Mouse (Mus musculus) forebrain, embryonic 13.5 days (tissue): ENCODE results near the gene Kdm4b. TPM values are rescaled to one million over a fixed set of nuclear protein-coding genes. Genes with fewer than 3 reads are reported as not detected.

ENCODE experiments used
- microRNA-seq: library from miRNA; unstranded; fragments of <30 nt; microRNA quantifications from one replicate; pipeline ENCODE4, GENCODE M21; 2016
- polyA plus RNA-seq: library from polyadenylated mRNA; unstranded; fragments of >200 nt; fragmentation: Nextera tagmentation; extraction: Ambion mirVana; gene quantifications from 2 replicates; pipeline ENCODE4 v1.2.1, GENCODE M21; 2015

Gene Kdm4b
- polyA plus RNA-seq, 1 experiment from 2014 or later: 51.4 TPM

Small RNAs within 50 kb of the gene (microRNA-seq; reads per million reads assigned to microRNA genes)
- 3.2 reads per million, percentile 6 among the genes with 10 or more reads in this experiment for gene Mir6977

Other genes with a start within 250 kb of the Kdm4b start
- 163 and 169 TPM in 2 replicates for gene Hdgfl2, start 246.4 kb upstream of the Kdm4b start, polyA plus RNA-seq
- gene Plin4, start 216.3 kb upstream of the Kdm4b start, polyA plus RNA-seq: 0.06 and 0.08 TPM in 2 replicates
- 0.27 and 0.52 TPM in 2 replicates for gene Plin5, start 208.5 kb upstream of the Kdm4b start, polyA plus RNA-seq
- gene Lrg1, start 204.1 kb upstream of the Kdm4b start, polyA plus RNA-seq: not detected in 2 replicates
- 4.2 and 4.3 TPM in 2 replicates for gene Sema6b, start 185.7 kb upstream of the Kdm4b start, polyA plus RNA-seq
- 8.0 and 8.4 TPM in 2 replicates for gene Tnfaip8l1, start 163.6 kb upstream of the Kdm4b start, polyA plus RNA-seq
- gene Mydgf, start 142.1 kb upstream of the Kdm4b start, polyA plus RNA-seq: 56.8 and 64.5 TPM in 2 replicates
- 32.5 and 33.0 TPM in 2 replicates for gene Dpp9, start 107.2 kb upstream of the Kdm4b start, polyA plus RNA-seq
- 16.5 and 19.3 TPM in 2 replicates for gene Fem1a, start 69.3 kb upstream of the Kdm4b start, polyA plus RNA-seq
- 1.4 and 1.6 TPM in 2 replicates for gene Ticam1, start 49.3 kb upstream of the Kdm4b start, polyA plus RNA-seq
- 18.3 and 21.8 TPM in 2 replicates for gene Plin3, start 33.2 kb upstream of the Kdm4b start, polyA plus RNA-seq
- not detected in 2 replicates for gene Arrdc5, start 25.8 kb upstream of the Kdm4b start, polyA plus RNA-seq
- gene Uhrf1, start 22.7 kb upstream of the Kdm4b start, polyA plus RNA-seq: 119 and 138 TPM in 2 replicates
- 276 and 292 TPM in 2 replicates for gene Ptprs, start 150.4 kb downstream of the Kdm4b start, polyA plus RNA-seq
- gene Znrf4, start 186.4 kb downstream of the Kdm4b start, polyA plus RNA-seq: 0.14 TPM in 1 of 2 replicates, not detected in the other
- gene Gm20219, start 228.3 kb downstream of the Kdm4b start, polyA plus RNA-seq: 1.2 and 1.7 TPM in 2 replicates